Mouse (Mus musculus): ENCODE measurements around the gene Arrb2. TPM values are rescaled to one million over a fixed set of nuclear protein-coding genes. Genes with fewer than 3 reads are reported as not detected.
"Not testable (repeated sequence)": the region's sequence is repeated elsewhere in the genome, so short reads cannot be mapped to it uniquely, and the experiment has no call there.

The Arrb2 gene
- 41.8 and 43.2 TPM in 2 replicates for total RNA-seq (2014; fragmentation: Nextera tagmentation)
- total RNA-seq (2017), result 21.7 and 32.6 TPM in 2 replicates

DNA sequence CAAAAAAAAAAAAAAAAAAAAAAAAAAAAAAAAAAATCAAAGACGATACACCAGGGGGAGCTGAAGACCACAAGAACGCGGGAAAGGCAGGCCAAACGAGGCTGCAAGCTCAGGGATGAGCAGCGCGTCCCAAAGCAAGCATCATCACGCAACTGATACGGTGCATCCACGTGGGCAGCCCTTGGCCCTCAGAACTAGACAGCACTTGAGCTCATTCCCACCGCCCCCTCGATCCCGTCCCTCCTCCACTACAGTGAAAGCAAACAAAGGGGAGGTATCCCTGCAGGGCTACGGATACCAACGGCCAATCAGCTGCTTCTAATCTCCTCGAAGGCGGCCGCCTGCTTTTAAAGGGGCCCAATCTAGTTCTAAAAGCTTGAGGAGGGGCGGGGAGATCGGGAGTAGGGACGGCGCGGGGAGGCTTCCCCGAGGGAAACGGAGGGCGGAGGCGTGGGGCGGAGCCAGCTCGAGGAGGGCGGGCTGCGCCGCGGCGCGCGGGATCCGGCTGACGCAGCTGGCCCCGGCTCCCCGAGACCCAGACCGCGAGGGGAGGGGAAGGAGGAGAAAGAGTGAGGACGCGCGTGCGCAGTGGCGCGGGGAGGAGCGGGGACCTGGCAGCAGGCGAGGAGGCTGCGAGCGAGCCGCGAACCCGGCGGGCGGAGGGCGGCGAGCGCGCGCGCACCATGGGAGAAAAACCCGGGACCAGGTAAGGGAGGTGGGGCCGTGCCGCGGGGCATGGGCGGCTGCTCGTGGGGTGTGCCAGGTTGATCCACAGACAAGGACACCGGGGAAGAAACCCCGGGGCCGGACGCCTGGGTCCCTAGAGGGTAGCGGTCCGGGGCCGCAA, at the start of gene Arrb2:
TSS of gene Arrb2 (plus strand) at position 588 of the 847 bp plus-strand sequence.
- ATAC-seq (replicated peaks; ENCODE audit: low FRiP score, low TSS enrichment, poor library complexity, severe bottlenecking), result peak; percentile 92

DNA sequence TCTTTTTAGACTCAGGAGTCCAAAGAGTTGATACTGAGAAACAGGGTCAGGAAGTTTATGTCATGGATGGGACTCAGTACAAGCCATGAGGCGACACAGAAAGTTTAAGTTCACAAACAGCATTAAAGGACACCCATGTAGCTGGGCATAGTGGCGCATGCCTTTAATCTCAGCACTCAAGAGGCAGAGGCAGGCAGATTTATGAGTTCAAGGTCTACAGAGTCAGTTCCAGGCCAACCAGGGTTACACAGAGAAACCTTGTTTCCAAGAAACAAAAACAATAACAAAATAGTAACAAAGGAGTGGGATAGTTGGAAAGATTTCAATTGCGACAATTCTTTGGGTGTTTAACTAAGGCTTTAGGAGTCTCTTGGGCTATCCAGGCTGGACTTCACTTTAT, 48.3 kb upstream of the Arrb2 start:
- no peak for ATAC-seq (replicated peaks; ENCODE audit: low FRiP score, low TSS enrichment, poor library complexity, severe bottlenecking)

DNA sequence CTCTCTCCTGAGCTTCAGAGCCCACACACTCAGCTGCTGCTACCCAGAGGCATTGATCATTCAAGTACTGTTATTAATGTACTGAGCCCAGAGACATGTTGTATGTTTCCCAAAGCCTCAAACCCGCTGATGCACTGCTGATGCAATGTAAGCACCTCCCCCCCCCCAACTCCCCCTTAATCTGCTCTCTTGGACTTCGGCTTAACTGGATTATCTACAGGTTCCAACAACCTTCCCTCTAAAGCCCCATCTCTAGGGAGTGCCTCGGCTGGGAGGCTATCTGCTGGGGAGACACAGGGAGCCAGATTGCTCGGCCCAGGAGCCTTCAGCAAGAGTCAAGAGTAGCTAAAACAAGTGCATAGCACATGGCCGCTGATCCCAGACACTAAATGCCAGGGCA, 45.0 kb upstream of the Arrb2 start:
- no peak for ATAC-seq (replicated peaks; ENCODE audit: low FRiP score, low TSS enrichment, poor library complexity, severe bottlenecking)

DNA sequence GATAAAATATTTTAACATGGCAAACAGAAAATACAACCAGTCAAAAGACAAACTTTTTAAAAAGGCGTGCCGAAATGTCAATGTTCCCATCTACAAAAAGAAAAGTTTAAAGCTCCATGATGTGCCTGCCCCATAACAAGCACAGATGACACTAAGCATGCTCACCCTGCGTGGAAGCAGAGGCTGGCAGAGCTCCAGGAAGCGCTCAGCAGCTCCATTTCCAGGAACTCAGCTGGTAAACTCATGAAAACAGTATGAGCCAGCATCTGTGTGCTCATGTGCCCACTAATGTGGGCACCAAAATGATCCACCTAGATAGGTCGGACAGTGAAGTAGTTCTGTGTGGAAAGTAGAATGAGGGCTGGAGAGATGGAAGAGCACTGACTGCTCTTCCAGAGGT, 43.0 kb upstream of the Arrb2 start:
- no peak for ATAC-seq (replicated peaks; ENCODE audit: low FRiP score, low TSS enrichment, poor library complexity, severe bottlenecking)

DNA sequence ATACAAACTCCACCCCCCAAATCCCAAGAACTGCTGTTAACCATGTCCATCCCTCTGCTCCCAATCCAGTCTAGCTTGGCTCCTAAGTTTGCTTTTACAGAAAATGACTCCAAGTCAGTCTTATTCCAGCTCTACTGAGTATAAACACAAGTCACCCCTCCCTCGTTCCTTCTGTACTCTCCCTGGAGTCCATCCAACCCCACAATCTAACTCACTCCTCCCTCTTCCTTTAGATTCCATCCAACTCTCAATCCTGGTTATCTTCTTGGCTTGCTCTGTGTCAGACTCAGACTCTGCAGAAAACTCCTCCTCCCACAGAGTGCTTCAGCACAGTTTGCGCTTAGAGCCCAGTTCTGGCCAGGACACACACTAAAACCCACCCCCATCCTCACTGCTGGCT, 28.8 kb upstream of the Arrb2 start:
- no peak; the same call in 1 of the 2 replicates for ATAC-seq (replicated peaks; ENCODE audit: low FRiP score, low TSS enrichment, poor library complexity, severe bottlenecking)

DNA sequence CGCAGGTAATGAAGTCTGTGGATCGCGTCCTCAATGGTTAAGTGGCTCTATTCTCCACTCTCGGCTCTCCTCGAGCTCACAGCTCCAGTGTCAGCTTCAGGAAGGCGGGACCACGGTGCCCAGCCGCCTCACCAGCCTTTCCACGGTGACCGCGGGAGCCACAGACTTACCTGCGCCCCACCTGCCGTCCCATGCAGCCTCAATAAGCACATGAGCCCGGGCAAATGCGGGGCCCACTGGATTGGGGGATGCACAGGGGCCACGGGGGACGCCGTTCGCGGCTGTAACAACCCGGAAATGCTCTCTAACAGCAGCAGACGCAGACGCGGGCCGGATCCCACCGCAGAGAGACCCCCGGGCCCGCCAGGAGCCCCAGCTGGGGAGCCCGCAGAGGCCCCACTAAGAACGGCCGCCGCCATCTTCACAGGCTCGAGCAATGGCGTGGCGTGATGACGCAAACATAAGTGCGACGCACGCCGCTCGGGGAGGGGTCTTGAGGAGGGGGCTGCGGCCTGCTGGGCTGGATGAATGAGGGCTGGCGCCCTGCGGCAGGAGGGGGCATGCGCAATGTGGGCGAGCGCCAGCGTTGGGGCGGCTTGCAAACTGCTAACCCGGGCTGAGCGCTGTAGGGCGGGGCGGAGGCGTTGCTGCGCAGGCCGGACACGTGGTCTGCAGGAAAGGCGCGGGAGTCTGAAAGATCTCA, 22.7 kb upstream of the Arrb2 start, which contains the start of gene Pelp1:
TSS of gene Pelp1 (minus strand) at position 438 of the 703 bp plus-strand sequence.
- peak; percentile 94 for ATAC-seq (replicated peaks; ENCODE audit: low FRiP score, low TSS enrichment, poor library complexity, severe bottlenecking)

DNA sequence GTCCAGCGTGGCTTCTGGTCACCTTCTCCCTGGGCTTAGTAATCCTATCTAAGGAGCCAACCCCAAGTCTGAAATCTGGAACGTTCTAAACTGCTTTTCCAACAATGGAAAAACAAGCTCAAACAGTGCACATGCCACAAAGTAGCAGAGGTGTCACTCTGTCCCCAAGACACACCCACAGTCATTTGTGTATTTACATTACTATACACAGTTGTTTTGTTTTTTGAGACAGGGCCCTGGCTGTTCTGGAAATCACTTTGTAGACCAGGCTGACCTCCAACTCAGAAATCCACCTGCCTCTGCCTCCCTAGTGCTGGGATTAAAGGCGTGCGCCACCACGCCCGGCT, 22.2 kb upstream of the Arrb2 start:
- peak; percentile 51 for ATAC-seq (replicated peaks; ENCODE audit: low FRiP score, low TSS enrichment, poor library complexity, severe bottlenecking)

DNA sequence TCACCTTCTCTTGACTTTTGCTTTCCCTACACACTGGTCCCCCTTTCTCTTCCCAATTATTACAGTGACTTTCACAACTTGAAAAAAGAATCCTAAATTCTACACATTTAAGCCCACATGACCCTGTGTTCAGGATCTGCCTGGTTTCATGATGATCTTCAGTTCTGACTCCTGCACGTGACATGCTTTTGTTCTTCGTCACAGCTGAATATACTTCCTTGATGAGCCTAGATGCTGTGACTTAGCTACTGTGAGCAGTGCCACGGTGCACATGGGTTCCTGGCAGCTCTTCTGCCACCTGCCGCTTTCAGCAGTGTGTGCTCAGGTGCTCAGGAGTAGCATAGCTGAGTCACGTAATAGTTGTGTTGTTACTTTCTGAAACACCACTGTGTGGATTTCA, 19.8 kb upstream of the Arrb2 start:
- no peak for ATAC-seq (replicated peaks; ENCODE audit: low FRiP score, low TSS enrichment, poor library complexity, severe bottlenecking)

DNA sequence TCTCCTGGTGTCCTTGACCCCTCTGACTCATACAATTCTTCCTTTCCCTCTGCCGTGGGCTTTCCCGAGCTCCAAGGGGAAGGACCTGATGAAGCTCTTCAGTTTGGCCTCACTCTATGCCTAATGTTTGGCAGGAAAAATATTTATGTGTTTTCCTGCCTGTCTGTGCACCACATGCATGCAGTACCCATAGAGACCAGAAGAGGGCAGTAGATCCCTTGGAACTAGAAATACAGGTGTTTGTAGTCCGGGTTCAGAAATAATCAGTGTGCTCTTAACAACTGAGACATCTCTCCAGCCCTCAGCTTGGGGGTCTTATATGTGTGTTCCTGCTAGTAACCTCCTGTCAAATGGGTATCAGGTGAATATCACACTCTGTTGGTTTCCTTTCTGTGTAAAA, 18.5 kb upstream of the Arrb2 start:
- no peak for ATAC-seq (replicated peaks; ENCODE audit: low FRiP score, low TSS enrichment, poor library complexity, severe bottlenecking)

DNA sequence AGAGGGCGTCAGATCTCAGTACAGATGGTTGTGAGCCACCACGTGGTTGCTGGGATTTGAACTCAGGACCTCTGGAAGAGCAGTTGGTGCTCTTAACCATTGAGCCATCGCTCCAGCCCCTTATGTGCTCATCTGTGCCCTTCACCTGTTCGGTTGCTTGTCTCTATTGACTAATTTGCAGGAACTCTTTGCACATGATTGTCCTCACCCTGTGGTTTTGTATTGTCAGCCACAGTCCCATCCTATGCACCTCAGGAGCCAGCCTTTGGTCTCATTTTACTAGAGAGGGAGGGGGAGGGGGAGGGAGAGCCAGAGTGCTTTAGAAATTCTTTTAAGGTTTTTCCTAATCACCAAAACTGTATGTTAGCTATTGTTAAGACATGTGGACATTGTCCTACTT, 14.2 kb upstream of the Arrb2 start:
- no peak for ATAC-seq (replicated peaks; ENCODE audit: low FRiP score, low TSS enrichment, poor library complexity, severe bottlenecking)

DNA sequence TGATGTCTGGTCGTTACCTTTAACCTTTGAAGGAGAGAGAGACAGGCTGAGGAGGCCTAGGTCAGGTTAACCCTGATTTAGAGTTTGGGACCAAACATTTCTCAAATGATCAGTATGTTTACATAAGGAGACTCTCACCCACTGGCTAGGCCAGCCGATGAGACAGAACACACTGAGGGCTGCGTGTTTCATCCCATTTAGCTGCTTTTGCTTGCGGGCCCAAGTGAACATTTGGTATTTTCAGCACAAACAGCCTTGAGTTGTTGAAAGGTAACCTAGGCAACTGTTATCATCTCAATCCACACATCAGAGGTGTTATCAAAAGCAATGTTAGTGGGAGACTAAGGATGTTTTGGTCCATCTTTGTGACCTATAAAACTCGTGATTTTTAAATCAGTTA, 12.9 kb upstream of the Arrb2 start:
- no peak for ATAC-seq (replicated peaks; ENCODE audit: low FRiP score, low TSS enrichment, poor library complexity, severe bottlenecking)

DNA sequence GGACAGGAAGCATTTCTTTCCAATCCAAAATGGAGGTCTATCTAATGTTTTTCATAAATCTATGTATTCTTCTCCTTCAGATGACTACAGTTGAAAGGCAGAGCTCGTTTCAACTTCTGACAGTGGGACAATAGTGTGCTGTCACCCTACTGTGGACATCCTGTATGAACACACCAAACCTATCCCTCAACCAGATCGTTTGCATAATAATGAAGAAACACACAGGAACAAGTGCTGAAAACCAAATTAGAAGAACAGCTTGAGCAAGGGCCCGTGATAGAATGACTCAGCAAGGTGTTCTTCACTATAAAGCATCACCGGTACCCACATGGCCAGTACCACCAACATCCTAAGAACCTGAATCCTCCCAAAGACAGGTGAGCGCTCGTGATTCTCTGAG, 5.8 kb upstream of the Arrb2 start:
- not testable (repeated sequence) for ATAC-seq (replicated peaks; ENCODE audit: low FRiP score, low TSS enrichment, poor library complexity, severe bottlenecking)

DNA sequence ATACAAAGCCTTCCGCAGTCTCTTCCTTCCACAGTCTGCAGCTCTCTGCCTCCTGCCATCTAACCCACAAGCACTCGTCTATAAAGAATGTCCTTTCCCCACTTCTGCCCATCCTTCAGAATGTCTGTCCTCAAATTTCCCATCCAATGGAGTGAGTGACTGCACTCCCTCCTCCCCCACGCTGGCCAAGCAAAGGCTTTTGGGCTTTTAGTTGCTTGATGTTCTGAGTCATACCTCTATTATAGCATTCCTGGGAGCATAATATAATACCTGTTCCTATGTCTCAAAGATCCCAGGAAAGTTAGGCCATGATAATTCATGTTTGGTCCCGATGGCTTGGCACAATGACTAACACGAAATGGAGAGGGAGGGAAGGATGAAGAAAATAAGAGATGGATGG, 861 bp upstream of the Arrb2 start:
- no peak for ATAC-seq (replicated peaks; ENCODE audit: low FRiP score, low TSS enrichment, poor library complexity, severe bottlenecking)

DNA sequence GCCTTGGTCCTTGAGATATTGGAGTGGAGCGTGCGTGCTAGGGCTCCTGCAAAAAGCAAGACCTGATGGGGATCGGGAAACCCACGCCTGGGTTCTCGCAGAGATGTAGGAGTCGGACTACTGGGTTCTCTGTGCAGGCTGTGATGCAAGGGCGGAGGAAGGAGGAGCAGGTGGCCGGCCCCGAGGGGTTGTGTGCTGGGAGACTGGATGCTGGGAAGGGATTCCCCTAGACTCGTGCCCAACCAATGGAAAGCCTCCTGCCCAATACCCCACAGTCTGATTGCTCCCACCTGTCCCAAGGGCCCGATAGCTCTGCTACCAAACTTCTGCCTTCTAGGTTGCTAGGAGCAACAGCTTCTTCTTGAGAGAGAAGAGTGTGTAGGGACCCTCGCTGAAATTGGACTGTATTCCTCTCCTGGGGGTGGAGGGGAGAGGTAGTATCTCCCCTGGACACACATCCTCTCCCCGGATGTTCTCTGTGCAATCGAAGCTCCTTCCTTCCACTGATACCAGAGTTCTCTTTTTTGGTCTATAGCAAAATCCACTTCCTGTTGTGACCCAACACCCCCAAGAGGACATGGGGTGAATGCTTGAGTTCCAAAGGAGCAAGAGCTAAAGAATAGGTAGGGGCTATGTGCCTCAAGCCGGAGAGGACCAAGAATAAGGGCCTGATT, 597 bp downstream of the Arrb2 start:
- ATAC-seq (replicated peaks; ENCODE audit: low FRiP score, low TSS enrichment, poor library complexity, severe bottlenecking), result no peak

DNA sequence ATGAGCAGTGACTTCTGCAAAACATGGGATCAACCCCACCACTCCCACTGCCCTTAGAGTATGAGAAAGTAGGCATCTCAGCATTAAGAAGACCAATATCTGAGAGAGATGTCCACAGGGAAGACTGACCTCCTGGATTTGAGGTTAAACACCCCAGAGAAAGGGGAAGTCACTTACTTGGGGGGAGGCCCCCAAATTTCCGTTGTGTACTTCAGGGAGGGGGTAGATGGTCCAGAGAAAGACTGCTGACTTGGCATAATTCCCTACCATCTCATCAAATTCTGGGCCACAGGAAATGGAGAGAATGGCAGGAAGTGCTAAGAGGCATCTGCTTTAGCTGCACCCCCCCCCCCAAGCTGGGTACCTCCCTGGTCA, 1.1 kb downstream of the Arrb2 start:
- no peak for ATAC-seq (replicated peaks; ENCODE audit: low FRiP score, low TSS enrichment, poor library complexity, severe bottlenecking)

DNA sequence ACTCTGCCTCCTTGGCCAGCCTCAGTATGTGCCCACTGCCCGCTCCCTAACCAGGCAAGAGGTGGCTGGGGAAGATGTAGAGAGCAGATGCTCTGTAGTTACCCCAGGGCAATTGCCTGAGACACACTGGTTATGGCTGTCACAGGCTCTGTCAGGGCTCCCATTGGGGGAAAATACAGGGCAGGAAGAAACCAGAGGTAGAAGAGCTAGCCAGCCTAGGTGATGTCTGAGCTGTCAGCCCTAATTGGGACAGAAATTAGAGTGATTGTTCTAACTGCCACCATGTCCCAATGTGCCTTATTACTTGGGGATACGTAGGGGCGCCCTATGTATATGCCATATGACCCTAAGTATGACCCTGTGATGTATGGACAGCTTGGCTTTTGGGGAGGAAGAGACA, 1.5 kb downstream of the Arrb2 start:
- ATAC-seq (replicated peaks; ENCODE audit: low FRiP score, low TSS enrichment, poor library complexity, severe bottlenecking), result no peak

DNA sequence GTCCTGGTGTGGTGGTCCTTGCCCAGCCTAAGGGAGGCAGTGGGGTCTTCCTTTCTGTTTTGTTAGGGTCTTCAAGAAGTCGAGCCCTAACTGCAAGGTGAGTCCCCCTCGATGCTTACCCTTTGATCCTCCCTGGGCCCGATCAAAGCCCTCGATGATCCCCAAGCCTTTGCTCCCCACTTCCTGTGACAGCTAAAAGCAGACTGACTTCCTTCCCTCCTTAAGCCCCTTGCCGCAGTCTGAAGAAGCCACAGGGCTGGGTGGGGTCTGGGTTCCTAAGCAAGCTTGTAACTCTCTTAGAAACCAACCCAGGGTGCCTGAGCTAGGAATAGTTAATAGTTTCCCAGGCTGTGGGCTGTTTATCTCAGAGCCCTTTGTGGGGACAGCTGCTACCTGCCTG, 3.0 kb downstream of the Arrb2 start:
- no peak for ATAC-seq (replicated peaks; ENCODE audit: low FRiP score, low TSS enrichment, poor library complexity, severe bottlenecking)

DNA sequence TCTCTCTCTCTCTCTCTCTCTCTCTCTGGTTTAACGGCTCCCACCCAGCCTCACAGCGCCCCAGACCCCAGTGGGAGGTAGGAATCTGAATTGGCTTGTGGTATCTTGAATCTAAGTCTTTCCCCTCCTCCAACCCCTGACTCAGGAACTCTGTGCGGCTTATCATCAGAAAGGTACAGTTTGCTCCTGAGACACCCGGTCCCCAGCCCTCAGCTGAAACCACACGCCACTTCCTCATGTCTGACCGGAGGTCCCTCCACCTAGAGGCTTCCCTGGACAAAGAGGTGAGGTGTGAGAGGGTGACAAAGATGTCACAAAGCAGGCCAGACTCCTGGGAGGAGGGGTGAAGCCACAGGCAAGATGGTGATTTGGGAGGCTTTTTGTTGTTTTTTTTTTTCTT, 5.0 kb downstream of the Arrb2 start:
- no peak for ATAC-seq (replicated peaks; ENCODE audit: low FRiP score, low TSS enrichment, poor library complexity, severe bottlenecking)

DNA sequence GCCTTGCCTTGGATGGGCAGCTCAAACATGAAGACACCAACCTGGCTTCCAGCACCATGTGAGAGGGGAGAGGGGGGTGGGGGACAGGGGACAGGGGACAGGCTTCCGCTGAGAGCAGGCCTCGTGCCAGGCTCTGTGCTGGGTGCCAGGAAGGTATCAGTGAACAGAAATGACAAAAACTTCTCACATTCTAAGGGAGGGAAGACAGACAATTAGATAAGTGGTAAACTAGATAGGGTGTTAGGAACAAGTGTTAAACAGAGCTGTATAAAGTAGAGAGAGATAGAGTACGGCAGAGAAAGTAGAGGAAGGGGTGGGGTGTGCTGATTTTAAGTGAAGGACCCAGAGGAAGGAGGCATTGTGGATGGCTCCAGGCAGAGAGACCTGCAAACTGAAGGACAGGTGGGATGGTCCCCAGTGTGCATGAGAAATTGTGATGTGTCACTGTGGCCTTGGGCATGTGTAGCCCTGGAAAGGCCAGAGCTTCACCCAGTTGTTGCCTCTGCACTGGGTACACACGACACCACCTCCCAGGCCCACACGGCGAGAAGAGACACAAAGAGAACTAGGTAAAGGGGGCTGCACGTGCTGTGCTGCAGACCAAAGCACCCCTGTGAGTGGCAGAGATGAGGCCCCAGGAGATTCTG, 6.4 kb downstream of the Arrb2 start:
- ATAC-seq (replicated peaks; ENCODE audit: low FRiP score, low TSS enrichment, poor library complexity, severe bottlenecking), result no peak

DNA sequence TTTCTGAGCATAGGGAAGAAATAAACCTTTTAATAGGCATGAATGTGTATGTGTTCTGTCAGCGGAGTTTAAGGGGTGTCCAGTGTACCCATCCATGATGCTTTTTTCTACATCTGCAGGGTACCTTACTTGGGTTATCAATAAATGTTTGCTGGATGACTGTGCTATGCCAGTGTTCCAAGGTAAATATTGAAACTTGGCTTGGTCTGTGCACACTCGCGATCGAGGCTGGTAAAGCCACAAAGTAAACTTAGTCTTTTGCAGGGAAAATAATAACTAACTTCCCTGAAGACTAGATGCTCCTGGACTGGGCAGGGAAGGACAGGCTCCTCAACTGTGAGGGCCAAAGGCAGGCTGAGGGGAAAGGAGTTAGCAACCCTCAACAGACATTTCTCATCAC, 8.2 kb downstream of the Arrb2 start:
- ATAC-seq (replicated peaks; ENCODE audit: low FRiP score, low TSS enrichment, poor library complexity, severe bottlenecking), result no peak
